Mouse (Mus musculus): ENCODE measurements around the gene Ubtf. TPM values are rescaled to one million over a fixed set of nuclear protein-coding genes. Genes with fewer than 3 reads are reported as not detected.
A peak's percentile ranks its signal among the peaks of the same experiment; 100 is the strongest.

Gene Ubtf
- polyA plus RNA-seq, 1 experiment from 2014 or later: 84.4 TPM

DNA sequence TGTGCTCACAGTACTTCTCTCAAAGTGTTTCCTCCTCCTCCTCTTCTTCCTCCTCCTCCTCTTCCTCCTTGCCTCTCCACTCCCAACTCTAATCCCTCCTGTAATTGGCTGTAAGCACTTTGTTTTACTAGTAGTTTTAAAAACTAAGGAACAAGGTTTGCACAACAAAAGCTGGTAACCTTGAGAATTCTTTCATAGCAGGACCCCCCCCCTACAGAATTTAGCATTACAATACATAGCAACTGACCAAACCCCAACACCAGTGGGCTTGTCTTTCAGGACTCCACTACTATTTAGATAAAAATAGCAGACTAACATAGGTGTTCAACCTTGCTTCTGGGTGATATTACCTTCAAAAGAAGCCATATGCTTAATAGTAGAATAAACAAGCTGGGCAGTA is 10.0 kb upstream of the Ubtf start:
- Histone ChIP-seq H3K4me2 (ENCODE audit: low read length) (no peak overlapping the region), H3K4me1 (ENCODE audit: control insufficient read depth, insufficient read depth, low read length) (no peaks in the 10 kb centered on the region), H3K27me3 (ENCODE audit: control insufficient read depth, insufficient read depth, low read length) (no peaks in the 10 kb centered on the region), H3K9ac (replicated peaks; ENCODE audit: low read length) (no peak overlapping the region), H3K27ac (replicated peaks; ENCODE audit: low read depth, low read length) (no peak overlapping the region), H3K9me3 (ENCODE audit: control insufficient read depth, low read length) (no peaks in the 10 kb centered on the region), H3K36me3 (ENCODE audit: control insufficient read depth, insufficient read depth, low read length) (no peaks in the 10 kb centered on the region), H3K4me3 (replicated peaks; ENCODE audit: low read depth, low read length) (no peak overlapping the region)
- DNase-seq (no peak), ATAC-seq (ENCODE audit: low FRiP score, low TSS enrichment) (no peak)

DNA sequence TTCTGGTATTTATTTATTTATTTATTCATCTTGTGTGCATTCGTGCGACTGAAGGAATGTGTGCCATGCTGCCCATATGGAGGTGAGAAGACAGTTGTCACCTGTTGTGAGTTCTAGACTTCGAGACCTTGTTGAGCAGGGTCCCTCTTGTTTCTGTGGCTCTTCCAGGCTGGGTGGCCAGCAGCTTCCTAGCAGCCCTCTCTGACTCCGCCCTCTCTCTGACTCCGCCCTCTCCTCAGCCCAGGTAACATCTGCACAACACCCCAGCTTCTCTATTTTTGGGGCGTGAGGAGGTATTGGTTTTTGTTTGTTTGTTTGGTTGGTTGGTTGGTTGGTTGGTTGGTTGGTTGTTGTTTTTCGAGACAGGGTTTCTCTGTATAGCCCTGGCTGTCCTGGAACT is 8.3 kb upstream of the Ubtf start:
- WGBS: 90% methylated on average over 7 of the region's 7 CpGs

DNA sequence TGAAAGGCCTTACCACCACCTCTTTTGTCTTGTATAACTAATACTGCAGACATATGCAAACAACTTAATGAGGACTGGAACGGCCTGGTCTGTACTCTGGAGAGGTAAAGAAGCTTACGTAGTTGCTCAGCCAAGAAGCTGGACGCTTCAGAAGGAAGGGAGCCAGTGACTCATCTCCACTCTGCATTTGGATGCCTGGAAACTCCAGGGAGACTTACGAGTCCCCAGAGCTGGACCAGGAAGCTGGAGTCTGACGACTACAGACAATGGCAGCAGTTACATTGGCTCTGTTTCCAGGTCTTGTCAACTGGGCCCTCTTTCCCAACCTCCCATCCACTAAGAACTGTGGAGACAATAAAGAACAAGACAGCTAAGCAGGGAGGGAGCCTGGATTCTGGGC is 7.7 kb upstream of the Ubtf start:
- ATAC-seq (ENCODE audit: low FRiP score, low TSS enrichment) (no peak), DNase-seq (no peak)
- no peaks in the 10 kb centered on the region for H3K36me3 ChIP-seq (ENCODE audit: control insufficient read depth, insufficient read depth, low read length)
- H3K9me3 ChIP-seq (ENCODE audit: control insufficient read depth, low read length): no peaks in the 10 kb centered on the region
- no peak overlapping the region for H3K9ac ChIP-seq (replicated peaks; ENCODE audit: low read length)
- H3K4me3 ChIP-seq (replicated peaks; ENCODE audit: low read depth, low read length): no peak overlapping the region
- no peak overlapping the region for H3K27ac ChIP-seq (replicated peaks; ENCODE audit: low read depth, low read length)
- no peaks in the 10 kb centered on the region for H3K27me3 ChIP-seq (ENCODE audit: control insufficient read depth, insufficient read depth, low read length)
- no peak overlapping the region for H3K4me2 ChIP-seq (ENCODE audit: low read length)
- 0 out of 2 replicates have a peak, but pooled peaks cover 5% of the 10 kb centered on the region for H3K4me1 ChIP-seq (ENCODE audit: control insufficient read depth, insufficient read depth, low read length)
- 72% methylated on average over 5 of the region's 5 CpGs for WGBS

More for the DNA sequence above, 8.3 kb upstream of the Ubtf start:
- no peak overlapping the region for H3K4me2 ChIP-seq (ENCODE audit: low read length)
- H3K4me1 ChIP-seq (ENCODE audit: control insufficient read depth, insufficient read depth, low read length): 0 out of 2 replicates have a peak, but pooled peaks cover 3% of the 10 kb centered on the region
- no peak overlapping the region for H3K9ac ChIP-seq (replicated peaks; ENCODE audit: low read length)
- DNase-seq (no peak), ATAC-seq (ENCODE audit: low FRiP score, low TSS enrichment) (no peak)
- H3K27me3 ChIP-seq (ENCODE audit: control insufficient read depth, insufficient read depth, low read length): no peaks in the 10 kb centered on the region
- no peaks in the 10 kb centered on the region for H3K9me3 ChIP-seq (ENCODE audit: control insufficient read depth, low read length)
- no peaks in the 10 kb centered on the region for H3K36me3 ChIP-seq (ENCODE audit: control insufficient read depth, insufficient read depth, low read length)
- H3K27ac ChIP-seq (replicated peaks; ENCODE audit: low read depth, low read length): no peak overlapping the region
- H3K4me3 ChIP-seq (replicated peaks; ENCODE audit: low read depth, low read length): no peak overlapping the region

- Histone ChIP-seq H3K9ac (replicated peaks; ENCODE audit: low read length) (no peak overlapping the region), H3K4me3 (replicated peaks; ENCODE audit: low read depth, low read length) (no peak overlapping the region), H3K36me3 (ENCODE audit: control insufficient read depth, insufficient read depth, low read length) (no peaks in the 10 kb centered on the region), H3K4me1 (ENCODE audit: control insufficient read depth, insufficient read depth, low read length) (0 out of 2 replicates have a peak, but pooled peaks cover 13% of the 10 kb centered on the region), H3K9me3 (ENCODE audit: control insufficient read depth, low read length) (no peaks in the 10 kb centered on the region), H3K27me3 (ENCODE audit: control insufficient read depth, insufficient read depth, low read length) (no peaks in the 10 kb centered on the region), H3K27ac (replicated peaks; ENCODE audit: low read depth, low read length) (no peak overlapping the region), H3K4me2 (ENCODE audit: low read length) (no peak overlapping the region)
- DNase-seq (no peak), ATAC-seq (ENCODE audit: low FRiP score, low TSS enrichment) (no peak)
- 88% methylated on average over 1 of the region's 1 CpGs for WGBS
Observed at GRCm38 (mm10) chr11:102323516-102323915, 4.0 kb upstream of the Ubtf start.

DNA sequence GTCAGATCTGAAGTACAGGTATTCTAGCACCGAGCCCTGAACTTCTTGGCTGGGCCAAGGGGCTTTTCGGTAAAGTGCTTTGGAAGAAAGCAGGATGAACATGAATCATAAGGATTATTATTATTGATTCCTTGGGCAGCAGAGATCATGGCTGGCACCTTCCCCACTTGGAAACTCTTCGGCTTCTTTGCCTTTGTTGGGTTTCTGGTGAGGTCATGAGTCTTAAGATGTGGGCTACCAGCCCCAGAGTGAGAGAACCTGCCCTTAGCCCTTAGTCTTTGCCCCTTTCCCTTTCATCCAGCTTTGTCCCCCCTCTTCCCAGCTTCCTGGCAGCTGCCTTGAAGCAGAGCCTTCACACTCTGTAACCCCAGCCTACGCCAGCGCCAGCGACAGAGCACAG is 2.4 kb upstream of the Ubtf start:
- H3K27ac ChIP-seq (replicated peaks; ENCODE audit: low read depth, low read length): no peak overlapping the region
- no peaks in the 10 kb centered on the region for H3K9me3 ChIP-seq (ENCODE audit: control insufficient read depth, low read length)
- H3K4me1 ChIP-seq (ENCODE audit: control insufficient read depth, insufficient read depth, low read length): 0 out of 2 replicates have a peak, but pooled peaks cover 13% of the 10 kb centered on the region
- no peak overlapping the region for H3K4me2 ChIP-seq (ENCODE audit: low read length)
- no peak overlapping the region for H3K9ac ChIP-seq (replicated peaks; ENCODE audit: low read length)
- no peak for ATAC-seq (ENCODE audit: low FRiP score, low TSS enrichment)
- H3K4me3 ChIP-seq (replicated peaks; ENCODE audit: low read depth, low read length): no peak overlapping the region
- H3K36me3 ChIP-seq (ENCODE audit: control insufficient read depth, insufficient read depth, low read length): no peaks in the 10 kb centered on the region
- WGBS: 81% methylated on average over 6 of the region's 6 CpGs
- no peaks in the 10 kb centered on the region for H3K27me3 ChIP-seq (ENCODE audit: control insufficient read depth, insufficient read depth, low read length)
- DNase-seq: no peak

- H3K4me3 ChIP-seq (replicated peaks; ENCODE audit: low read depth, low read length): peak overlapping the region; percentile 99
- DNase-seq (peak; percentile 84), ATAC-seq (ENCODE audit: low FRiP score, low TSS enrichment) (peak; percentile 34; the same call in 1 of the 2 replicates)
- WGBS: 9% methylated on average over 10 of the region's 10 CpGs
- H3K27me3 ChIP-seq (ENCODE audit: control insufficient read depth, insufficient read depth, low read length): no peaks in the 10 kb centered on the region
- H3K4me2 ChIP-seq (ENCODE audit: low read length): peak overlapping the region; percentile 90
- H3K9ac ChIP-seq (replicated peaks; ENCODE audit: low read length): peak overlapping the region; percentile 100
- H3K9me3 ChIP-seq (ENCODE audit: control insufficient read depth, low read length): no peaks in the 10 kb centered on the region
- peak overlapping the region; percentile 99 for H3K27ac ChIP-seq (replicated peaks; ENCODE audit: low read depth, low read length)
- H3K4me1 ChIP-seq (ENCODE audit: control insufficient read depth, insufficient read depth, low read length): peaks cover 20% of the 10 kb centered on the region
- H3K36me3 ChIP-seq (ENCODE audit: control insufficient read depth, insufficient read depth, low read length): peaks cover under 1% of the 10 kb centered on the region; the same call in 1 of the 2 replicates
Observed at GRCm38 (mm10) chr11:102320686-102321005, 1.1 kb upstream of the Ubtf start.

DNA sequence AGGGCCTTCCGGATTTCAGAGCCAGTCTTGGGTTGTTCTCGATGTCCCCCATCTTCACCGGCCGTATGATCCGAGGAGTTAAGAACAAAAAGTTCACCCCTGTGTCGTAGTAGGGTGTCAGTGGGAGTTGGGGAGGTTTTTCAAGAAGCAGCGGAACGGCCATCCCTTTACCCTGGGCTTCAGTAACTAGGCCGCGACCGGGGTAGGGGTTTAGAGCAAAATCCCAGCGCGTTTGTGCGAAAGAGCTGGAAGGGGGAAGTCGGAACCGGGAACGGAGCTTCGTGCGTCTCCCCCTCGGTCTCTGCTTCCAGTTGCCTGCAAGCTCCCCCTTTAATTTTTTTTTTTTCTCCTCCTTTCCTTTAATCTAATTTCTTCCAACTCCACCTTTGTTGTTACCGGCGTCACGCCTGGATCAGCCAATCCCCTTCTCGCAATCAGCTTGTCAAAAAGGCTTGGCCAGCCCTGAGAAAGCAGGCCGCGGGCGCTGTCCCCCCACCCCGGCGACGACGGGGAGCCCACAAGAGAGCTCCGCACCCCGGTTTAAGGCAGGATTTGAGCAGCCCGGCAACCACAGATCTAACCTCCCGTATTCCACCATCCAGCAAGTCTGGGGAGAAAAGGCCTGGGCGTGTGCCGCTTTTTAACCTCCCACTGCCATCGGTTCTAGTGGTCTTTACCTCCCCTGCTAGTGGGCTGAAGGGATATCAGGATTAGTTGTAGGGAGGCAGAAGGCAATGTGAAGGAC is 571 bp upstream of the Ubtf start:
- under 1% methylated on average over 38 of the region's 38 CpGs for WGBS
- Histone ChIP-seq H3K27ac (replicated peaks; ENCODE audit: low read depth, low read length) (peak overlapping the region; percentile 99), H3K4me2 (ENCODE audit: low read length) (peak overlapping the region; percentile 90), H3K9me3 (ENCODE audit: control insufficient read depth, low read length) (no peaks in the 10 kb centered on the region), H3K9ac (replicated peaks; ENCODE audit: low read length) (peak overlapping the region; percentile 100), H3K36me3 (ENCODE audit: control insufficient read depth, insufficient read depth, low read length) (peaks cover 6% of the 10 kb centered on the region), H3K4me1 (ENCODE audit: control insufficient read depth, insufficient read depth, low read length) (peaks cover 21% of the 10 kb centered on the region), H3K4me3 (replicated peaks; ENCODE audit: low read depth, low read length) (peak overlapping the region; percentile 99), H3K27me3 (ENCODE audit: control insufficient read depth, insufficient read depth, low read length) (no peaks in the 10 kb centered on the region)
- DNase-seq: peak; percentile 91
- ATAC-seq (ENCODE audit: low FRiP score, low TSS enrichment): peak; percentile 35; the same call in 1 of the 2 replicates

GRCm38 (mm10) chr11:102318576-102319409 is 749 bp downstream of the Ubtf start:
- H3K27me3 ChIP-seq (ENCODE audit: control insufficient read depth, insufficient read depth, low read length): no peaks in the 10 kb centered on the region
- ATAC-seq (ENCODE audit: low FRiP score, low TSS enrichment) (no peak), DNase-seq (peak; percentile 77)
- H3K4me1 ChIP-seq (ENCODE audit: control insufficient read depth, insufficient read depth, low read length): peaks cover 21% of the 10 kb centered on the region
- H3K36me3 ChIP-seq (ENCODE audit: control insufficient read depth, insufficient read depth, low read length): peaks cover 19% of the 10 kb centered on the region
- H3K27ac ChIP-seq (replicated peaks; ENCODE audit: low read depth, low read length): peak overlapping the region; percentile 99
- peak overlapping the region; percentile 100 for H3K9ac ChIP-seq (replicated peaks; ENCODE audit: low read length)
- WGBS: under 1% methylated on average over 75 of the region's 84 CpGs
- peak overlapping the region; percentile 99 for H3K4me3 ChIP-seq (replicated peaks; ENCODE audit: low read depth, low read length)
- peak overlapping the region; percentile 90 for H3K4me2 ChIP-seq (ENCODE audit: low read length)
- H3K9me3 ChIP-seq (ENCODE audit: control insufficient read depth, low read length): no peaks in the 10 kb centered on the region

Data from midbrain, embryonic 14.5 days (tissue).